Mouse (Mus musculus): ENCODE measurements around the gene Hmgb1. TPM values are rescaled to one million over a fixed set of nuclear protein-coding genes. Genes with fewer than 3 reads are reported as not detected.

Hmgb1 gene
- total RNA-seq, 2 experiments from 2014 or later: 113 to 157 TPM

- DNase-seq (ENCODE audit: low spot score in 2 of 2): no peak
These were observed 115.5 kb downstream of the Hmgb1 start for GRCm38 (mm10) chr5:149068745-149069144.

GRCm38 (mm10) chr5:149068247-149068740 is 116.0 kb downstream of the Hmgb1 start:
- no peak for DNase-seq (ENCODE audit: low spot score in 2 of 2)

- no peak for DNase-seq (ENCODE audit: low spot score in 2 of 2)
These were observed 116.8 kb downstream of the Hmgb1 start for GRCm38 (mm10) chr5:149067501-149067961.

- DNase-seq (ENCODE audit: low spot score in 2 of 2): no peak
These were observed 121.5 kb downstream of the Hmgb1 start for GRCm38 (mm10) chr5:149062833-149063232.

GRCm38 (mm10) chr5:149053352-149054168 is 130.7 kb downstream of the Hmgb1 start:
- DNase-seq (ENCODE audit: low spot score in 2 of 2): no peak

- DNase-seq (ENCODE audit: low spot score in 2 of 2): peak; percentile 94
These were observed 131.6 kb downstream of the Hmgb1 start for GRCm38 (mm10) chr5:149052421-149053338.

- DNase-seq (ENCODE audit: low spot score in 2 of 2): peak; percentile 81 to 82
These were observed 132.5 kb downstream of the Hmgb1 start for GRCm38 (mm10) chr5:149051571-149052420.

- no peak for DNase-seq (ENCODE audit: low spot score in 2 of 2)
These were observed 133.1 kb downstream of the Hmgb1 start for GRCm38 (mm10) chr5:149051194-149051570.

GRCm38 (mm10) chr5:149050588-149051160 is 133.6 kb downstream of the Hmgb1 start:
- peak in 1 of 2 experiments; percentile 19 for DNase-seq (ENCODE audit: low spot score in 2 of 2)

- DNase-seq (ENCODE audit: low spot score in 2 of 2): no peak
These were observed 134.9 kb downstream of the Hmgb1 start for GRCm38 (mm10) chr5:149049435-149049834.

GRCm38 (mm10) chr5:149048961-149049360 is 135.3 kb downstream of the Hmgb1 start:
- DNase-seq (ENCODE audit: low spot score in 2 of 2): no peak

- no peak for DNase-seq (ENCODE audit: low spot score in 2 of 2)
These were observed 137.6 kb downstream of the Hmgb1 start for GRCm38 (mm10) chr5:149046650-149047049.

GRCm38 (mm10) chr5:149045470-149046085 is 138.7 kb downstream of the Hmgb1 start:
- DNase-seq (ENCODE audit: low spot score in 2 of 2): no peak

GRCm38 (mm10) chr5:149045054-149045453 is 139.2 kb downstream of the Hmgb1 start:
- no peak for DNase-seq (ENCODE audit: low spot score in 2 of 2)

- DNase-seq (ENCODE audit: low spot score in 2 of 2): no peak
These were observed 140.2 kb downstream of the Hmgb1 start for GRCm38 (mm10) chr5:149044067-149044466.

- DNase-seq (ENCODE audit: low spot score in 2 of 2): no peak
These were observed 141.0 kb downstream of the Hmgb1 start for GRCm38 (mm10) chr5:149043240-149043639.

- no peak for DNase-seq (ENCODE audit: low spot score in 2 of 2)
These were observed 144.5 kb downstream of the Hmgb1 start for GRCm38 (mm10) chr5:149039825-149040224.

GRCm38 (mm10) chr5:149037729-149038128 is 146.6 kb downstream of the Hmgb1 start:
- no peak for DNase-seq (ENCODE audit: low spot score in 2 of 2)

- DNase-seq (ENCODE audit: low spot score in 2 of 2): no peak
These were observed 147.4 kb downstream of the Hmgb1 start for GRCm38 (mm10) chr5:149036920-149037319.

- DNase-seq (ENCODE audit: low spot score in 2 of 2): no peak
These were observed 151.9 kb downstream of the Hmgb1 start for GRCm38 (mm10) chr5:149032438-149032837.
